Mouse (Mus musculus) gastrocnemius, adult 8-10 months (tissue): ENCODE measurements around the gene Amer2. TPM values are rescaled to one million over a fixed set of nuclear protein-coding genes. Genes with fewer than 3 reads are reported as not detected.

Source experiments
- total RNA-seq, 4 experiments: library from RNA; stranded (reverse); gene quantifications; 2 replicates each; pipeline ENCODE4 v1.2.4; 2022

Gene Amer2
- total RNA-seq, 4 experiments from 2014 or later: 0.02 TPM; not detected in 3

Other genes starting within 250 kb of the Amer2 start
- gene Atp8a2, start 176.1 kb upstream of the Amer2 start, total RNA-seq: under 1 TPM; 0.38 to 0.51 (median 0.42) TPM
- not detected for gene Nupl1, start 121.8 kb upstream of the Amer2 start, total RNA-seq
- gene Gm49336, start 121.8 kb upstream of the Amer2 start, total RNA-seq: 10 to 100 TPM; 26.1 to 31.2 (median 28.5) TPM
- 10 to 100 TPM; 47.7 to 63.0 (median 53.4) TPM for gene Mtmr6, start 108.0 kb upstream of the Amer2 start, total RNA-seq